Comparison of ENCODE assay signal across 9 mouse cellular contexts in genomic region chr10:61199566-61200213, GRCm38 (mm10). TPM values are rescaled to one million over a fixed set of nuclear protein-coding genes. Genes with fewer than 3 reads are reported as not detected.
A peak's percentile ranks its signal among the peaks of the same experiment; 100 is the strongest.
DNase-seq lines count a peak whose midpoint lies in the region; ATAC-seq lines count a peak whose summit lies in the region.
"Had no signal": no experiment of that assay in that cellular context is flagged by ENCODE, and none has a peak within 500 bp of the region (broad histone marks: within the 10 kb centered on the region; RNA-seq: fewer than 3 reads in every experiment).

No protein-coding gene starts in this region.

- H3K27me3 ChIP-seq in hindbrain, embryonic 14.5 days (ENCODE audit: control insufficient read depth, insufficient read depth, low read length) = no peaks in the 10 kb centered on the region
- H3K27me3 ChIP-seq: lung, embryonic 15.5 days had no signal

- H3K4me1 ChIP-seq in hindbrain, embryonic 14.5 days (replicated peaks; ENCODE audit: control insufficient read depth, insufficient read depth, low read length) = no peaks in the 10 kb centered on the region

- no peaks in the 10 kb centered on the region for H3K9me3 ChIP-seq in hindbrain, embryonic 14.5 days (ENCODE audit: control insufficient read depth, low read length)
- H3K9me3 ChIP-seq: lung, embryonic 15.5 days had no signal

- no peak overlapping the region for H3K27ac ChIP-seq in hindbrain, embryonic 14.5 days
- H3K27ac ChIP-seq: lung, embryonic 15.5 days had no signal

- H3K9ac ChIP-seq in hindbrain, embryonic 14.5 days = no peak overlapping the region
- H3K9ac ChIP-seq: lung, embryonic 15.5 days had no signal

- no peak overlapping the region for H3K4me3 ChIP-seq in hindbrain, embryonic 14.5 days (replicated peaks; ENCODE audit: low read length)
- H3K4me3 ChIP-seq: lung, embryonic 15.5 days had no signal

- 26% methylated on average over 11 of the region's 11 CpGs for WGBS in hindbrain, embryonic 14.5 days

- H3K4me2 ChIP-seq in hindbrain, embryonic 14.5 days (replicated peaks) = no peak overlapping the region
- H3K4me2 ChIP-seq: lung, embryonic 15.5 days had no signal

- no peak for ATAC-seq in hindbrain, embryonic 14.5 days (ENCODE audit: low FRiP score)
- peak; percentile 80 for ATAC-seq in megakaryocyte progenitor cell, adult 5-6 weeks (replicated peaks; ENCODE audit: poor library complexity)

- DNase-seq in T-cell, adult 2 months (ENCODE audit: low spot score) = peak; percentile 68
- DNase-seq in cerebellum, adult 18-20 months = peak; percentile 68 to 83
- DNase-seq in forelimb bud, embryonic 11.5 days (ENCODE audit: low read depth, low spot score) = peak; percentile 90
- peak; percentile 94 for DNase-seq in hindbrain, embryonic 14.5 days (ENCODE audit: low spot score)
- DNase-seq in layer of hippocampus, postnatal 36 days = peak; percentile 62 to 73
- peak; percentile 68 for DNase-seq in right cerebral cortex, postnatal 14 days
- DNase-seq in urinary bladder, postnatal 4 days (ENCODE audit: low spot score in 2 of 2) = peak; percentile 63 to 75

- no peaks in the 10 kb centered on the region for H3K36me3 ChIP-seq in hindbrain, embryonic 14.5 days (replicated peaks; ENCODE audit: control insufficient read depth, insufficient read depth)
- H3K36me3 ChIP-seq: lung, embryonic 15.5 days had no signal

RNA-seq across cellular contexts. Expression of gene Tbata, which starts 27.9 kb away (rescaled TPM):
- not detected in 2 replicates for polyA plus RNA-seq in hindbrain, embryonic 14.5 days (2014; fragmentation: Nextera tagmentation; extraction: Ambion mirVana)
- 10 to 100 TPM; 11.9 to 12.1 TPM for total RNA-seq in layer of hippocampus, postnatal 36 days (2021)
- not detected in 2 replicates for total RNA-seq in megakaryocyte progenitor cell, adult 5-6 weeks (2015)
- not detected in 2 replicates for total RNA-seq in megakaryocyte progenitor cell, adult 5-6 weeks (2017)

RNA-seq across cellular contexts. Expression of gene Sgpl1, which starts 52.2 kb away (rescaled TPM):
- polyA plus RNA-seq in hindbrain, embryonic 14.5 days (2014; fragmentation: Nextera tagmentation; extraction: Ambion mirVana) = 53.6 and 54.5 TPM in 2 replicates
- 10 to 100 TPM; 23.5 to 23.9 TPM for total RNA-seq in layer of hippocampus, postnatal 36 days (2021)
- total RNA-seq in megakaryocyte progenitor cell, adult 5-6 weeks (2015) = 29.0 and 31.6 TPM in 2 replicates
- total RNA-seq in megakaryocyte progenitor cell, adult 5-6 weeks (2017) = 23.3 and 24.6 TPM in 2 replicates

Comparison
In these comparisons a context has a peak if more than half of its experiments do, and no peak if none do; other contexts are left out.
1. RNA of gene Tbata, which starts 27.9 kb away (total RNA-seq): 11.9 to 12.1 TPM in layer of hippocampus, postnatal 36 days; not detected in megakaryocyte progenitor cell, adult 5-6 weeks; every median in the first group is over 10 times any median in the second.
2. Peak in every context shown above with its lines, with median percentiles within 50 percentile points of each other: DNase-seq.